Mouse (Mus musculus) erythroblast, embryonic 14.5 days (primary cell): ENCODE measurements around the gene Gm21954. TPM values are rescaled to one million over a fixed set of nuclear protein-coding genes. Genes with fewer than 3 reads are reported as not detected.

Experiments
- H3K27me3 ChIP-seq: 2 replicates; pipeline ENCODE4 v1.6.1; 2012; ENCODE audit warnings: inconsistent platforms; ENCODE audit not compliant: control insufficient read depth
- H3K36me3 ChIP-seq: 2 replicates; pipeline ENCODE4 v1.6.1; 2012; ENCODE audit warnings: mild to moderate bottlenecking, inconsistent platforms; ENCODE audit not compliant: control insufficient read depth
- H3K4me1 ChIP-seq: 2 replicates; pipeline ENCODE4 v1.6.1; 2012; ENCODE audit warnings: inconsistent platforms; ENCODE audit not compliant: control insufficient read depth
- H3K4me3 ChIP-seq: replicated peaks from 2 replicates; pipeline ENCODE3; 2012; ENCODE audit warnings: moderate library complexity, mild to moderate bottlenecking, inconsistent platforms
- H3K9me3 ChIP-seq: 2 replicates; pipeline ENCODE4 v1.6.1; 2012; ENCODE audit warnings: low read length, inconsistent platforms, mixed read lengths; ENCODE audit not compliant: control insufficient read depth
- GATA1 ChIP-seq: IDR thresholded peaks from 2 replicates; pipeline ENCODE4 v1.6.1; 2012; ENCODE audit warnings: low read length, inconsistent platforms, mixed read lengths
- TAL1 ChIP-seq: IDR thresholded peaks from 3 replicates; pipeline ENCODE4 v1.6.1; 2012; ENCODE audit warnings: low read length, inconsistent platforms, mixed read lengths
- polyA plus RNA-seq: library from polyadenylated mRNA; stranded (reverse); fragments of >175 nt; gene quantifications from 2 replicates; pipeline ENCODE4 v1.2.3, GENCODE M21; 2012

Gene Gm21954
- not detected in 2 replicates for polyA plus RNA-seq

DNA sequence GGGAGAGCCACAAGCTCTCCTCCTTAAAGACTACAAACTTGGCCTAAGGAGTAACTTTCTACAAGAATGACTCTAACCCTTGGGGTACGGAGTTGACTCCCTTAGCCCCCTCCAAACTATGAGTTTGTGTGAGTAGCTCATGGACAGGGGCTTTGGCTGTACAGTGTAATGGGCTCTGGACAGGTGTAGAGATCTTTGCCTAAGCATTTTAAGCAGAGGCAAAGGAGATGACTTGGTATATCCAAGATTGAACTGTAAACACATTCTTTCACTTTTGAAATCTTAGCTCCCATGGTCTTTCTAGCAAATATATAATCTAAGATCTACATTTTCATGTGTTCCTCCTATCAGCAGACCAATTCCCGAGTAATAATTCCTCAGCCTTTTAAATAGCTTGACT lies at the start of gene Gm21954:
Gene Gm21954 (minus strand): TSS at position 101 of the 400 bp plus-strand sequence.
- Histone ChIP-seq H3K36me3 (no peaks in the 10 kb centered on the region), H3K4me3 (no peak within 1 kb of the TSS), H3K4me1 (no peaks in the 10 kb centered on the region), H3K27me3 (no peaks in the 10 kb centered on the region), H3K9me3 (no peaks in the 10 kb centered on the region)
- no peak for TF ChIP-seq TAL1
- TF ChIP-seq GATA1: no peak

DNA sequence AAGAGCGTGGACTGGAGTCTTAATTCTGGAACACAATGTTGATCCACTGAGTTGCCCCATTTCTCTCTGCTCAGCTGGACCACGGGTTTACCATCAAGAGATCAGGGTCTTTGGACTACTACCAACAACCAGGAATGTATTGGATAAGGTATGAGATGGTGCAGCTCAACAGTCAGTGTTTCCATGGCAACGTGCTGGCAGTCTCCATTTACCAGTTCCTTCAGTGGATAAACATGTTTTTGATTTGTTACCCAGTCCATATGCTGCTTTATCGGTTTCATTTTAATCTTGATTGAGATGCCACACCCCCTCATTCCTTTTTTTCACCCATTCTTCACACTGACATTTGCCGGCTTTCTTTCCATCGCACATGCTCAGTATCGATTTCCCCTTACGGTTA lies 49.8 kb upstream of the Gm21954 start:
- TF ChIP-seq TAL1: no peak
- TF ChIP-seq GATA1: no peak
- H3K4me1 ChIP-seq: no peaks in the 10 kb centered on the region
- no peak overlapping the region for H3K4me3 ChIP-seq
- H3K36me3 ChIP-seq: no peaks in the 10 kb centered on the region
- H3K27me3 ChIP-seq: no peaks in the 10 kb centered on the region
- H3K9me3 ChIP-seq: no peaks in the 10 kb centered on the region

DNA sequence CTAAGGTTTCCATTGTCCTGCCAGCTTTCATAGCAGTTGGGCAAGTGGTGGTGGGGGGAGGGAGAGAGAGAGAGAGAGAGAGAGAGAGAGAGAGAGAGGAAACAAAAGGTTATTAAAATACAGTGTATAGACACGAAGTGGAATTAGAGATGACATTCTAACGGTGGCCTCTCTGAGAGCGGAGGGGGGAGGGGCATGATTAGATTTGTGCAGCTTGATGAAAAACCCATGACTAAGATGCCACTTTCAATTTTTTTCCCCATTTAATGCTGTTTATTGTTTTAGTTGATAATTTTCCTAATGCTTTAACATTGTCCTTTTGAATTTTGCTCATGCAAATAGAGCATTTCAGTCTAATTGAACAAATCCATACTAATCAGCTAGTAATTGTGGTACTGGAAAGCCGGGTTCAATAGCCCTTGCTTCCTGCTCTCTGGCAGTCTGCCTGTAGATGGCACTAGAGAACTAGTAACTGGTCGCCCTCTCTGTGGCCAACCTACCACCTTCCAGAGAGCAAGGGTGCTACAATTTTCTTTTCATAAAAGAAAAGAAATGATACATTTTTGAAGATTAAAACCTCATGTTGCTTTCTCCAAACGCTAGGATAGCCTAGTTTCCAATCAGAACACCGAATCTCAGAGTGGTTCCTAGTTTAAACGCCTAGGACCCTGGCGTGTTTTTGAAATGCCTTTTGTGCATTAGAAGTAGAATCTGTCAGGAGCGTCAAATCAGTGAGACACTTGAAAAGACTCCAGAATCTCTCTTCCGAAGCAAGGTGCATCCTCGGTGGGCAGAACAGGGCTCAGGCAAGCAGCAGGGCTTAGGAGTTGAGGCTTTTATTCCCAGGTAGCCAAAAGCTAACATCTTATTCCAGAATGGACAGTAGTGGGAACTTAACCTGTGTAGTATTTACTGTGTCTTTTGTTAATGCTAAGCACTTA lies 48.5 kb upstream of the Gm21954 start:
- no peaks in the 10 kb centered on the region for H3K36me3 ChIP-seq
- TF ChIP-seq TAL1: no peak
- no peaks in the 10 kb centered on the region for H3K4me1 ChIP-seq
- no peak overlapping the region for H3K4me3 ChIP-seq
- H3K9me3 ChIP-seq: no peaks in the 10 kb centered on the region
- no peaks in the 10 kb centered on the region for H3K27me3 ChIP-seq

DNA sequence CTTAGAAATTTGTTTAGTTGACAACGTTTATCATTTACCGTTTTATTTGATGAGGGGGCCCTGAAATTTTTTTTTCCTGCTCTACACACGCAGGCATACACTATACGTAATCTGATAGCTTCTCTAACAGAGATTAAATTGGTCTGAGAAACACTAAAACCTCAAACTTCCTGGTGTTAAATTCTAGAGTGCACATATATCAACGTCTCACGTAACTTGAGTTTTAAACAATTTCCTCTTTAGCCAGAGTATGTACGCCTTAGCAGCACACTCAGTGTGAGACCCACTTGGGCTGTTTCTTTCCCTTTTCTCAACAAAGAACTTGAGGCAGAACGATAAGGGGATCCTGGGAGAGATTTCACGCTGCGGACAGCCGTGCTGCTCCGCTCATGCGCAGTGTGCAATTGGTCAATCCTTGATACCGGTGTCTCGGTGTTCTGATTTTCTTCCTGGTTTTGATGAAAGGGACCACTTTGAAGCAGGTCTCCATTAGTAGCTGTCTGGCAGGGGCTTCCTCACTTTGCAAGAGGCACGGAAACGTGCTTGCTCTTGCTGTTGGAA lies 45.5 kb upstream of the Gm21954 start:
- Histone ChIP-seq H3K36me3 (no peaks in the 10 kb centered on the region), H3K4me1 (no peaks in the 10 kb centered on the region), H3K27me3 (no peaks in the 10 kb centered on the region), H3K9me3 (no peaks in the 10 kb centered on the region), H3K4me3 (no peak overlapping the region)
- TF ChIP-seq GATA1 (no peak), TAL1 (no peak)

GRCm38 (mm10) chr3:55515966-55516365 lies 44.0 kb upstream of the Gm21954 start:
- TF ChIP-seq TAL1 (no peak), GATA1 (no peak)
- Histone ChIP-seq H3K27me3 (no peaks in the 10 kb centered on the region), H3K9me3 (no peaks in the 10 kb centered on the region), H3K36me3 (no peaks in the 10 kb centered on the region), H3K4me1 (no peaks in the 10 kb centered on the region), H3K4me3 (no peak overlapping the region)

GRCm38 (mm10) chr3:55511658-55512057 lies 39.6 kb upstream of the Gm21954 start:
- H3K4me1 ChIP-seq: no peaks in the 10 kb centered on the region
- H3K9me3 ChIP-seq: no peaks in the 10 kb centered on the region
- H3K27me3 ChIP-seq: no peaks in the 10 kb centered on the region
- no peaks in the 10 kb centered on the region for H3K36me3 ChIP-seq
- no peak overlapping the region for H3K4me3 ChIP-seq
- TF ChIP-seq GATA1 (no peak), TAL1 (no peak)

- H3K27me3 ChIP-seq: no peaks in the 10 kb centered on the region
- H3K4me3 ChIP-seq: no peak overlapping the region
- H3K4me1 ChIP-seq: no peaks in the 10 kb centered on the region
- no peak for TF ChIP-seq GATA1
- TF ChIP-seq TAL1: no peak
- no peaks in the 10 kb centered on the region for H3K36me3 ChIP-seq
- no peaks in the 10 kb centered on the region for H3K9me3 ChIP-seq
These were observed 38.2 kb upstream of the Gm21954 start for GRCm38 (mm10) chr3:55510198-55510597.

DNA sequence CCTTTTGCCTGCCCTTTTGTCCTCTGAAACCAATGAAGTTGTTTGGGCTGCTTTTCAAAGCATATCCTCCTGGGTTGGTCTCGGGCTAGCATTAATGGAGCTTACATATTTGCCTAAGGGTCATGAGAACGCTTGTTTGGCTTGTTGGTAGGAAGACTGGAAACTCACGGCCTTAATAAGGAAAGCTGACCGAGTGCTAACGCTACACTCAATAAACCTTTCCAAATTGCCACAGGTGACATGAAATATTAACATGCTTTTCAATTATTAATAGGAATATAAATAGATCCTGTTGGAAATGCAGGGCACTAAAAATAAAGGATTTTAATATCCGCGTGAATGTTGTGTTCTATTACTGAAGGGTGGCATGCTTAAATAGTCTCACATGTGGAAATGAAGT lies 27.3 kb upstream of the Gm21954 start:
- H3K4me1 ChIP-seq: no peaks in the 10 kb centered on the region
- H3K36me3 ChIP-seq: no peaks in the 10 kb centered on the region
- no peaks in the 10 kb centered on the region for H3K9me3 ChIP-seq
- no peaks in the 10 kb centered on the region for H3K27me3 ChIP-seq
- no peak for TF ChIP-seq TAL1
- TF ChIP-seq GATA1: no peak
- H3K4me3 ChIP-seq: no peak overlapping the region

- Histone ChIP-seq H3K36me3 (no peaks in the 10 kb centered on the region), H3K4me3 (no peak overlapping the region), H3K4me1 (no peaks in the 10 kb centered on the region), H3K27me3 (no peaks in the 10 kb centered on the region), H3K9me3 (no peaks in the 10 kb centered on the region)
- TF ChIP-seq GATA1 (no peak), TAL1 (no peak)
These were observed 24.5 kb upstream of the Gm21954 start for GRCm38 (mm10) chr3:55496462-55496941.
